Mouse (Mus musculus) C2C12 (cell line): ENCODE measurements around the gene Srp54a.

Experiments
- CEBPB ChIP-seq: IDR thresholded peaks from one replicate; pipeline ENCODE4 v1.6.1; 2011; ENCODE audit warnings: low read depth, mild to moderate bottlenecking, control low read depth, moderate library complexity
- CTCF ChIP-seq: IDR thresholded peaks from one replicate; pipeline ENCODE4 v1.5.1; 2011; ENCODE audit not compliant: control insufficient read depth, insufficient read depth, insufficient read length
- FOSL1 ChIP-seq: IDR thresholded peaks from one replicate; pipeline ENCODE4 v1.8.0; 2011; ENCODE audit warnings: mild to moderate bottlenecking, low read length; ENCODE audit not compliant: poor library complexity, insufficient read depth, severe bottlenecking
- MAX ChIP-seq: IDR thresholded peaks from one replicate; pipeline ENCODE4 v1.6.1; 2011; ENCODE audit warnings: mild to moderate bottlenecking, control low read depth
- MYOD1 ChIP-seq: IDR thresholded peaks from one replicate; pipeline ENCODE4 v1.6.1; 2011; ENCODE audit warnings: low read depth; ENCODE audit not compliant: control insufficient read depth, insufficient read length
- MYOG ChIP-seq: IDR thresholded peaks from one replicate; pipeline ENCODE4 v1.6.1; 2011; ENCODE audit not compliant: control insufficient read depth, insufficient read length; ENCODE audit errors: extremely low read depth
- USF1 ChIP-seq: IDR thresholded peaks from one replicate; pipeline ENCODE4 v1.6.1; 2011; ENCODE audit warnings: low read depth, mild to moderate bottlenecking, control low read depth, moderate library complexity

- TF ChIP-seq CTCF = no peak
- TF ChIP-seq MYOD1 = no peak
- no peak for TF ChIP-seq MAX
- no peak for TF ChIP-seq CEBPB
- no peak for TF ChIP-seq USF1
- TF ChIP-seq MYOG = no peak
- no peak for TF ChIP-seq FOSL1
Measured at GRCm38 (mm10) chr12:55075296-55075695, 4.8 kb upstream of the Srp54a start.
